Mouse (Mus musculus): ENCODE data around the gene Six5. TPM values are rescaled to one million over a fixed set of nuclear protein-coding genes. Genes with fewer than 3 reads are reported as not detected.

The Six5 gene
- polyA plus RNA-seq (2011; ENCODE audit: insufficient read depth, insufficient read length, low replicate concordance, missing spikeins): 4.7 and 6.5 TPM in 2 replicates

- 2% methylated on average over 31 of the region's 36 CpGs for WGBS
- peaks cover 2% of the 10 kb centered on the region; the same call in 1 of the 2 replicates for H3K4me1 ChIP-seq (ENCODE audit: control insufficient read depth, insufficient read depth, low read length)
- peak within 1 kb of the TSS; percentile 62 for H3K4me3 ChIP-seq (replicated peaks; ENCODE audit: control insufficient read depth, low read depth, low read length)
- TF ChIP-seq CTCF (IDR thresholded peaks at IDR 0.05; ENCODE audit: control insufficient read depth, insufficient read depth, low read length) (no peak), POLR2A (IDR thresholded peaks at IDR 0.05; ENCODE audit: borderline replicate concordance, control insufficient read depth, low read depth, low read length) (no peak)
- peak within 1 kb of the TSS; percentile 54; the same call in 1 of the 2 replicates for H3K27ac ChIP-seq (ENCODE audit: control insufficient read depth, insufficient read depth, low read depth, low read length, poor library complexity)
These were observed at the start of gene Six5 for GRCm38 (mm10) chr7:19094471-19094825. Gene Six5 (plus strand): TSS chr7:19094594.

GRCm38 (mm10) chr7:19044616-19045015, 49.8 kb upstream of the Six5 start:
- TF ChIP-seq CTCF (IDR thresholded peaks at IDR 0.05; ENCODE audit: control insufficient read depth, insufficient read depth, low read length) (no peak), POLR2A (IDR thresholded peaks at IDR 0.05; ENCODE audit: borderline replicate concordance, control insufficient read depth, low read depth, low read length) (no peak)
- Histone ChIP-seq H3K4me1 (ENCODE audit: control insufficient read depth, insufficient read depth, low read length) (no peaks in the 10 kb centered on the region), H3K27ac (ENCODE audit: control insufficient read depth, insufficient read depth, low read depth, low read length, poor library complexity) (no peak overlapping the region), H3K4me3 (replicated peaks; ENCODE audit: control insufficient read depth, low read depth, low read length) (no peak overlapping the region)
- 94% methylated on average over 6 of the region's 6 CpGs for WGBS

- no peak overlapping the region for H3K4me3 ChIP-seq (replicated peaks; ENCODE audit: control insufficient read depth, low read depth, low read length)
- WGBS: 91% methylated on average over 11 of the region's 11 CpGs
- H3K4me1 ChIP-seq (ENCODE audit: control insufficient read depth, insufficient read depth, low read length): no peaks in the 10 kb centered on the region
- no peak overlapping the region for H3K27ac ChIP-seq (ENCODE audit: control insufficient read depth, insufficient read depth, low read depth, low read length, poor library complexity)
- no peak for TF ChIP-seq CTCF (IDR thresholded peaks at IDR 0.05; ENCODE audit: control insufficient read depth, insufficient read depth, low read length)
- TF ChIP-seq POLR2A (IDR thresholded peaks at IDR 0.05; ENCODE audit: borderline replicate concordance, control insufficient read depth, low read depth, low read length): no peak
These were observed 47.9 kb upstream of the Six5 start for GRCm38 (mm10) chr7:19046286-19047069.

- no peak overlapping the region for H3K27ac ChIP-seq (ENCODE audit: control insufficient read depth, insufficient read depth, low read depth, low read length, poor library complexity)
- H3K4me1 ChIP-seq (ENCODE audit: control insufficient read depth, insufficient read depth, low read length): no peaks in the 10 kb centered on the region
- TF ChIP-seq POLR2A (IDR thresholded peaks at IDR 0.05; ENCODE audit: borderline replicate concordance, control insufficient read depth, low read depth, low read length) (no peak), CTCF (IDR thresholded peaks at IDR 0.05; ENCODE audit: control insufficient read depth, insufficient read depth, low read length) (no peak)
- H3K4me3 ChIP-seq (replicated peaks; ENCODE audit: control insufficient read depth, low read depth, low read length): no peak overlapping the region
- 73% methylated on average over 14 of the region's 14 CpGs for WGBS
These were observed 46.3 kb upstream of the Six5 start for GRCm38 (mm10) chr7:19048006-19048527.

- no peak for TF ChIP-seq POLR2A (IDR thresholded peaks at IDR 0.05; ENCODE audit: borderline replicate concordance, control insufficient read depth, low read depth, low read length)
- no peak for TF ChIP-seq CTCF (IDR thresholded peaks at IDR 0.05; ENCODE audit: control insufficient read depth, insufficient read depth, low read length)
These were observed 45.1 kb upstream of the Six5 start for GRCm38 (mm10) chr7:19049252-19049651.

GRCm38 (mm10) chr7:19050172-19050571, 44.2 kb upstream of the Six5 start:
- TF ChIP-seq POLR2A (IDR thresholded peaks at IDR 0.05; ENCODE audit: borderline replicate concordance, control insufficient read depth, low read depth, low read length): no peak
- TF ChIP-seq CTCF (IDR thresholded peaks at IDR 0.05; ENCODE audit: control insufficient read depth, insufficient read depth, low read length): no peak
- H3K4me1 ChIP-seq (ENCODE audit: control insufficient read depth, insufficient read depth, low read length): no peaks in the 10 kb centered on the region
- WGBS: 73% methylated on average over 8 of the region's 8 CpGs
- H3K4me3 ChIP-seq (replicated peaks; ENCODE audit: control insufficient read depth, low read depth, low read length): no peak overlapping the region
- no peak overlapping the region for H3K27ac ChIP-seq (ENCODE audit: control insufficient read depth, insufficient read depth, low read depth, low read length, poor library complexity)

More at GRCm38 (mm10) chr7:19049252-19049651, 45.1 kb upstream of the Six5 start:
- Histone ChIP-seq H3K4me1 (ENCODE audit: control insufficient read depth, insufficient read depth, low read length) (no peaks in the 10 kb centered on the region), H3K4me3 (replicated peaks; ENCODE audit: control insufficient read depth, low read depth, low read length) (no peak overlapping the region), H3K27ac (ENCODE audit: control insufficient read depth, insufficient read depth, low read depth, low read length, poor library complexity) (no peak overlapping the region)
- 77% methylated on average over 5 of the region's 5 CpGs for WGBS

- TF ChIP-seq POLR2A (IDR thresholded peaks at IDR 0.05; ENCODE audit: borderline replicate concordance, control insufficient read depth, low read depth, low read length) (no peak), CTCF (IDR thresholded peaks at IDR 0.05; ENCODE audit: control insufficient read depth, insufficient read depth, low read length) (no peak)
- Histone ChIP-seq H3K4me3 (replicated peaks; ENCODE audit: control insufficient read depth, low read depth, low read length) (no peak overlapping the region), H3K4me1 (ENCODE audit: control insufficient read depth, insufficient read depth, low read length) (no peaks in the 10 kb centered on the region), H3K27ac (ENCODE audit: control insufficient read depth, insufficient read depth, low read depth, low read length, poor library complexity) (no peak overlapping the region)
- WGBS: 80% methylated on average over 4 of the region's 4 CpGs
These were observed 43.2 kb upstream of the Six5 start for GRCm38 (mm10) chr7:19051161-19051560.

- Histone ChIP-seq H3K4me1 (ENCODE audit: control insufficient read depth, insufficient read depth, low read length) (no peaks in the 10 kb centered on the region), H3K4me3 (replicated peaks; ENCODE audit: control insufficient read depth, low read depth, low read length) (no peak overlapping the region), H3K27ac (ENCODE audit: control insufficient read depth, insufficient read depth, low read depth, low read length, poor library complexity) (no peak overlapping the region)
- 89% methylated on average over 15 of the region's 15 CpGs for WGBS
- no peak for TF ChIP-seq CTCF (IDR thresholded peaks at IDR 0.05; ENCODE audit: control insufficient read depth, insufficient read depth, low read length)
- no peak for TF ChIP-seq POLR2A (IDR thresholded peaks at IDR 0.05; ENCODE audit: borderline replicate concordance, control insufficient read depth, low read depth, low read length)
These were observed 41.9 kb upstream of the Six5 start for GRCm38 (mm10) chr7:19052345-19053135.

All from bone marrow, adult 2 months (tissue).